Mouse (Mus musculus): ENCODE measurements around the gene Mdm2.
"Not testable (repeated sequence)": the region's sequence is repeated elsewhere in the genome, so short reads cannot be mapped to it uniquely, and the experiment has no call there.

Gene Mdm2

DNA sequence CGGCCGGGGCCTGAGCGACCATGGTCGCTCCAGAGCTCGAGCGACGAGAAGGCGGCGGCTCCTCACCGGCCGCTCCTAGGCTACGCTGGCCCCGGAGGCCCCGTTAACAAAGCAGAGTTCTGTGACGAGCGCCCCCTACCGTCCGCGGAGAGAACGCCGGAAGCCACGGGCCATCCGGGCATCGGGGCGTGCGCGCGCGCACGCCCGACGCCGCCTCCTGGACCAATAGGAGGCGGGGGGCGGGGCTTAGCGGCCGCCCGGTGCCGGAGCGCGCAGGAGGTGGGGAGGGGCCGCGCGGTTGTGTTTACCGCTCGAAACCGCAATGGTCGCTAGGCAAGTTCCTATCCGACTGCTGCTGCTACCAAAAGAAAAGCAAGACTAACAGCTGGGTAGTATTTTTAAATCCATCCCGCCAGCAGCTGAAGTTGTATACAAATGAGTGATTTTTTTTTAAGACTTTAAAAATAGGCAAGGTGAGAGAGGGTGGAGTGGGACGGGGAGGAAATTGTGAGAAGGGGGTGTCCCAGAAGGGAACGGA lies at the start of gene Mdm2:
TSS of gene Mdm2 (minus strand) at position 155 of the 538 bp plus-strand sequence.
- DNase-seq: peak; percentile 98

DNA sequence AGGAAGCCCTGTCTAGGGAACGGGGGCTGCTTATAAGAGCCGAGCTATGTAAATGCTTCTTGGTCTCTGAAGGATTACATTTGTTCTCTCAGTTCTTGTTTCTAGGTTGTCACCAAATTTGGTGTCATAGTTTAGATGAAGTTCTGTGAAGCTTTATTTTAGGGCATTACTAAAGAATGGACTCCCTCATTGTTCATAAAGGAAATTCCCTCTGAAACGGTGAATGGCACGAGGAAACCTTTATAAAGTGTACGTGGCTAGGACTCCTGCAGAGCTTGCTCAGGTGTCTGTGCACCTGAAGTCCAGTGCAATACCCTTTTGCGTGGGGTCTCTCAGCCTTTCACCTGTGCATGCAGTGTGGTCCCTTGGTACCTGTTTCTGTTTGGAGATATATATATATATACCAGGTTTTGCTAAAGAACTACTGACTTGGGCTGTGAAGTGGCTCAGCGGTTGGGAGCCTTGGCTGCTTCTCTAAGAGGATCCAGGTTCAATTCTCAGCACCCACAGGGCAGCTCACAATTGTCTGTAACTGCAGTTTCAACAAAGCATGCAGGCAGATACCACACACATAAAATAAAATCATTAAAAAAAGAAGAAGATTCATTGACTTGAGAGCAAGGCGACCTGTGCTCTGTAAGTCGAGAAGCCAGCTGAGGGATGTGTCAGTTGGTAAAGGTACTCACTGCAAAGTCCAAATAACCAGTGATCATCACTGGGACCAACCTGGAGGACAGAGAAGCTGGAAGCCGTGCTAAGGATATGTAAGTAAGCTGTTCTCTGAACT lies 49.5 kb upstream of the Mdm2 start:
- DNase-seq: no peak

- DNase-seq: no peak
Observed at GRCm38 (mm10) chr10:117758749-117759727, 48.5 kb upstream of the Mdm2 start.

DNA sequence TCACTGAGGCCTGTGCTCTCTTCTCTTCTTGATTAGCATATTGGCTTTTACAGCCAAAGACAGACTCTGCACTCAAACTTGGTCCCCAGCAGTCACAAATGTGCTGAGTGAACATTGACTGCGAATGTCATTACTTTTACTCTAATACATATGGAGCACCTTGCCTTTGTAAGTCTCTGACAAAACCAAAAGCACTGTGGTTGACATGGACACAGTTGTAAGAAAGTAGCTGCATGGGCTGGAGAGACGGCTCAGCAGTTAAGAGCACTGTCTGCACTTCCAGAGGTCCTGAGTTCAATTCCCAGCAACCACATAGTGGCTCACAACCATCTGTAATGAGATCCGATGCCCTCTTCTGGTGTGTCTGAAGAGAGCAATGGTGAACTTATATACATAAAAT lies 47.8 kb upstream of the Mdm2 start:
- DNase-seq: not testable (repeated sequence)

DNA sequence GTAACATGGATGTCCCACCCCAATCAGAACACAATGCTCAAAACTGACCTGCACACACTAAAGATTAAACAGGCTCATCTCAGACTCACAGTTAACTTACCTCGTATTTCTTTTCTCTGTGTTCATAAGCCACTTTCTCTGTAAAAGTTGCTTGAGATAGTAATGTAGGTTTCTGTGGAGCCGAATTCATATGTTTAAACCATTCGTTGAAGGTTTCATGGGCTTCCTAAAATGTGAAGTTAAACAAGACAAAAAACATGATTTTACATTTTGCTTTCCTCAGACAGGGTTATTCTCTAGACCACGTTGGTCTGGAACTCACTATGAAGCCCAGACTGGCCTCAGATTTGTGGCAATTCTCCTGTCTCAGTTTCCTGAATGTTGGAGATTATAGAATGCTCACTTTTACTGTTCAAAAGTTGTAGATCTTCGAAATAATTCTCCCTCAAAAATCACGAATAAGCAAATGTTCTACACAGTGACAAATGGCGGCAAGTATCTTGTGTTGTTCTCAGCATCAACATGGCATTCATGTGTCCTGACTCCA lies 47.3 kb upstream of the Mdm2 start:
- DNase-seq: no peak

- no peak for DNase-seq
Observed at GRCm38 (mm10) chr10:117757259-117757658, 46.7 kb upstream of the Mdm2 start.

GRCm38 (mm10) chr10:117756784-117757183 lies 46.2 kb upstream of the Mdm2 start:
- DNase-seq: no peak

DNA sequence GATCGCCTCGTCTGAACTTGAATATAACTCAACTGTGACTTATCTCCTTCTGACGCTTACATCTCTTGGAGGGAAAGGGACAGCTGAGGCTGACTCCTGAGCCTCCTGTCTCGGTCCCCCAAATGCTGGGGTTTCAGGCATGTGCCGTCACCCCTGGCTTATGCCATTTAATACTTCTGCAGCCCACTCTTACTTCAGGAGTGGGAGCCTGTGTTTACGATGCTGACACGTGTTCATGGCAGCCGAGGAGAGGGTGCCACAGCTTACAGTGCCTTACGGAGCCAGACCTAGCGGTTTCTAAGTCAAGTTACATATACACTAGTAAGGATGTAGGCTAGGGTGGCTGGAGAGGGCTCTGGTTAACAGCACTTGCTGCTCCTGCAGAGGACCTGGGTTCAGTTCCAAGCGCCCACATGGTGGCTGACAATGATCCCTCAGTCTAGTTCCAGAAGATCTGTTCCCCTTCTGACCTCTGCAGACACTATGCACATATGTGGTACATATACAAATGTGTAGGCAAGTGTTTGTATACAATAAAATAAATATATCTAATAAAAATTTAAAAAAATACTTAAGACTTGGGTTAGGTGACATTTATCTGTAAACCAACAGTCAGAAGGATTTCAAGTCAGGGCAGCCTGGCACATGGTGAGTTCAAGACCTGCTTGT lies 45.4 kb upstream of the Mdm2 start:
- no peak for DNase-seq

GRCm38 (mm10) chr10:117755086-117755798 lies 44.7 kb upstream of the Mdm2 start:
- no peak for DNase-seq

GRCm38 (mm10) chr10:117754609-117754940 lies 44.0 kb upstream of the Mdm2 start:
- DNase-seq: no peak

- DNase-seq: no peak
Observed at GRCm38 (mm10) chr10:117753711-117754608, 43.4 kb upstream of the Mdm2 start.

- DNase-seq: no peak
Observed at GRCm38 (mm10) chr10:117752851-117753647, 42.5 kb upstream of the Mdm2 start.

DNA sequence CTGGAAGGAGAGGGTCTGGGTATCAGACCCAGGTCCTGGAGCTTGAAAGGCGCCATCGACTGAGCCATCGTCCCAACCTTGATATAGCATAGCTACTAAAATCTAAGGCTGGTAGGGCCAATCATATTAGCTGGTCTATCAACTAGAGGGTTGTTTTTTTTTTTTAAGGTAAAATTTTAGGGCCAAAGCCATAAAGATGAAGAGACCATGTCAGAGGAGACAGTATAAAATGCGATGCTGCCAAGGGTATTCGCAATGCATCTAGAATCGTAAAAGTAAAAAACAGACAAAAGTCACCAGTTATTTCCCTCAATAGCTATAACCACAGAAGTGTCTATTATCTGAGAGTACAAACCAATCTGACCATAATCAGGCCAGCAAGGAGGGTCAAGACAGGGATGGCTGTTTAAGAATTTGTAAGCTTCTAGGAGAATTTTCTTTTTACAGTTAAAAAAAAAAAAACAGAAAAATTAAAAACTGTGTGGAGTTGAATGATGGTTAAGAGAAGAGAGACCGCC lies 41.8 kb upstream of the Mdm2 start:
- no peak for DNase-seq

- DNase-seq: no peak
Observed at GRCm38 (mm10) chr10:117751744-117752143, 41.2 kb upstream of the Mdm2 start.

DNA sequence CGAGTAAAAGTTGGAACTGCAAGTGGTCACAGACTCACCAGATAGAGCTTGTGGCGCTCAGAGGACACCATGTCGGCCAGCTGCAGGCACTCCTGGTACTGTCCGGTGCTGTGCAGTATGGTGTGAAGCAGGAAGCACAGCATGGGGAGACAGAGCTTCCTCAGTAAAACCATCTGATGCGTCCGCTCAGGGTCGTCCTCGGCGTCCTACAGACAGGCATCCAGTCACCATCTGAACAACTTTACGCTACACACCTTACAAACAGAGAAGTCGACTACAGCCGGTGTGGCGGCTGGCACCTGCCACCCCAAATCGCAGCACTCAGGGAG lies 40.7 kb upstream of the Mdm2 start:
- no peak for DNase-seq

DNA sequence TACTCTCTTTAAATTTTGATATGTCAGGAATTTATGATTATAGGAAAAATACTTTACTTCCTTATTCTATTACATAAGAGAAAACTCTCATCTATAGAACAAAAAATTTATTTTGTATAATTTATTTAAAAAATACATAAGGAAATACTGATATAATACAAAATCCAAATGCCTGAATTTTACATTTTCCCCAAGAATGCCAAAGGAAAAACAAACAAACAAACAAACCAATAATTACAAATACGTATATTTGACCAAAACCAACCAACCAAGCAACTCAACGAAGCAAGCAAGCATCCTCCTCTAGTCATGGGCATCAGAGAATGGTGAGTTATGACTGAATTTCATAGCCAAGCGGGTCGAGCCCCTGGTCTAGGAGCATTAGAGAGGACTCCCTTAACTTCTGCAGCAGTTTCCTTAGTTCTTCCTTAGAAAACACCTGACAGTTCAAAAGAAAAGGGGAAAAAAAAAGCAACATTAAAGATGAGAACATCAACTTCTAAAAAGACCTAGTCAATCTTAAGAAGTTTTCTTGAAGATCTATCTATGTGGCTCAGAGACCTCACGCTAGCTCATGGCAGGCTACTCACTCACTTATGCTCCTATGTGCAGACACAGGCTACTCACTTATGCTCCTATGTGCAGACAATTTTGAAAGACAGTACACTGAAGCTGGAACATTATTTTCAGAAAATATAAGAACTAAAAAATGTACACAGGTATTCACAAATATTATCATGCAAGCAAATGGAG lies 40.1 kb upstream of the Mdm2 start:
- no peak for DNase-seq

- DNase-seq: no peak
Observed at GRCm38 (mm10) chr10:117749787-117750343, 39.3 kb upstream of the Mdm2 start.

GRCm38 (mm10) chr10:117749050-117749686 lies 38.6 kb upstream of the Mdm2 start:
- DNase-seq: no peak

Data from kidney, postnatal 25 days (tissue).